Mouse (Mus musculus): ENCODE results near the gene Hist3h2a.
A peak's percentile ranks its signal among the peaks of the same experiment; 100 is the strongest.

Gene Hist3h2a

DNA sequence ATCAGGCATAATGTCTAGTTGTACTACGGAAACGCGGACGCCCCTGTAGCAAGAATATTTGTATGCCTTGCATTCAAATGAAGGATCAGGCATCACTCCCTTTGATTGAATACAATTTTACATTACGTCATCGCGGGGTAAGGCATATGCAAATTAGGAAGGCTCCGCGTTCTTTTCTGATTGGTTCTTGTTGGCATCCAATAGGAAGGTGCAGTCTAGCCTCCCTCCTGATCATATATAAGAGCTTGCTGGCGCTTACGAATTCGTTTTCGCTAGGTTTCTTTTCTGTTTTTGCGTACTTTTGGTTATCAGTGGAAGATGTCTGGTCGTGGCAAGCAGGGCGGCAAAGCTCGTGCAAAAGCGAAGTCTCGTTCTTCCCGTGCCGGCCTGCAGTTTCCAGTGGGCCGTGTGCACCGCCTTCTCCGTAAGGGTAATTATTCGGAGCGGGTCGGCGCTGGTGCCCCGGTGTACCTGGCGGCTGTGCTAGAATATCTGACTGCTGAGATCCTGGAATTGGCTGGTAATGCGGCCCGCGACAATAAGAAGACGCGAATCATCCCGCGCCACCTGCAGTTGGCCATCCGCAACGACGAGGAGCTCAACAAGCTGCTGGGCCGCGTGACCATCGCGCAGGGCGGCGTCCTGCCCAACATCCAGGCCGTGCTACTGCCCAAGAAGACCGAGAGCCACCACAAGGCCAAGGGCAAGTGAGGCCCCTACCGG is at the start of gene Hist3h2a, which contains the start of gene Trim17:
Gene Hist3h2a, plus strand, starts transcription at position 266 of the 723 bp plus-strand sequence.
Gene Trim17, plus strand, starts transcription at position 266 of the 723 bp plus-strand sequence.
- DNase-seq (ENCODE audit: low read depth, low spot score) = peak; percentile 94

DNA sequence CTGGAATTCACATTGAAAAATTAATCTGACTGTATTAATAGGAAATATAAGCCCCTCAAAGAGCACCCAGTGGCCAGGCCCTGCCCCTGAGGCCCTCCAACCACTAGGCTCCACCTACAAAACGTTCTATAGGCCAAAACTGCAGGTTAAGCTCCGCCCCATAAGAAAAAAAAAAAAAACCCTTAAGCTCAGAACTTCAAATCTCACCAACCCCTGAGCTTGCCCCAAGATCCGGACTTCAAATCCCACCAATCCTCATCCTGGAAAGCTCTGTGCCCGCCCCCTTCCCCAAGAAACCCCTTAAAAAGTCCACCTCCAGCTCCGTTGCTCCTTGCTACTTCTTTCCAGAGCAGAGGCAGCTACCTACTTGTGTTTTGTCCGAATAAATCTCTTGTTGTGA is 49.6 kb upstream of the Hist3h2a start:
- DNase-seq (ENCODE audit: low read depth, low spot score) = peak; percentile 21

DNA sequence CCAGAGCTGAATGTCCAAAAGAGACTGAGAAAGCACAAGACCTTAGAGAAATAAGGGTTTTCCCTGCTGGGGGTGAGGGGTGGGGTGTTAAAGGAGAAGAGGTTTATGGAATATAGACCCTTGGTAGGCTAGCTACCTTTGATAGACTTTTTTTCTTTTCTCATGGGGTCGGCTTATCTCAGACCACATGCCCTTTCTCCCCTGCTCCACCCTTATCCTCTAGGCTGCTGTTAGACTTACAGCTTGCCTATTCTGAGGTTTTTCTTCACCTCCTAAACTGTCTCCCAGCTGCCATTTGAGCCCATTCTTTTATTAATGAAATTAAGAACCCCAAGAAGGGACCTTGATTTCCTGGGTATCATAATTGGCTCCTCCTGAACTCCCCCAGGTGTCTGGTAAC is 40.7 kb upstream of the Hist3h2a start:
- DNase-seq (ENCODE audit: low read depth, low spot score) = no peak

DNA sequence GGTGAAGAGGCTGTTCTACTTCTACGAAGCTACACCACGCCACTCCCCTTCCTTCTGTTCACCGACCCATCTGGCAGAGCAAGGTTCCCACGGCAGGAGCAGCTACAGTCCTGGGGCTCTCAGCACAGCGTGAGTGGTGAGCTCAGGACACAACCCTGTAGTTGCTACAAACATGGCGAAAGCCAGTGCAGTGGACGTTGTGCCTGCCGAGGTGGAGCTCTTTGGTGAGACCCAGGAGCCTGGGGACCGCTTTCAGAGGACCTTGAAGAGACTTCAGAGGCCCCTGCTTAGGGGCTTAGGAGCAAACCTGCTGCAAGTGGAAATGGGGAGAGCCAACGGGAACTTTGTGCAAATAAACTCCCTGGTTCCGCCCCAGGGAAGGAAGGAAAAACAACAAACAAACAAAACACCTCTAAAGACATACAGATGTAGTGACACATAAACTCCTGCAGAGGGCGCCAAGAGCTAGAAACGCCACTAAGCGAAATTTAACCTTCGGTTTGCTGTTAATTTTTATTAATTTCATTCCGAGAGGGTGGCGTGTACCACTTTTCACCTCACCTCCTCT is 39.9 kb upstream of the Hist3h2a start:
- no peak for DNase-seq (ENCODE audit: low read depth, low spot score)

DNA sequence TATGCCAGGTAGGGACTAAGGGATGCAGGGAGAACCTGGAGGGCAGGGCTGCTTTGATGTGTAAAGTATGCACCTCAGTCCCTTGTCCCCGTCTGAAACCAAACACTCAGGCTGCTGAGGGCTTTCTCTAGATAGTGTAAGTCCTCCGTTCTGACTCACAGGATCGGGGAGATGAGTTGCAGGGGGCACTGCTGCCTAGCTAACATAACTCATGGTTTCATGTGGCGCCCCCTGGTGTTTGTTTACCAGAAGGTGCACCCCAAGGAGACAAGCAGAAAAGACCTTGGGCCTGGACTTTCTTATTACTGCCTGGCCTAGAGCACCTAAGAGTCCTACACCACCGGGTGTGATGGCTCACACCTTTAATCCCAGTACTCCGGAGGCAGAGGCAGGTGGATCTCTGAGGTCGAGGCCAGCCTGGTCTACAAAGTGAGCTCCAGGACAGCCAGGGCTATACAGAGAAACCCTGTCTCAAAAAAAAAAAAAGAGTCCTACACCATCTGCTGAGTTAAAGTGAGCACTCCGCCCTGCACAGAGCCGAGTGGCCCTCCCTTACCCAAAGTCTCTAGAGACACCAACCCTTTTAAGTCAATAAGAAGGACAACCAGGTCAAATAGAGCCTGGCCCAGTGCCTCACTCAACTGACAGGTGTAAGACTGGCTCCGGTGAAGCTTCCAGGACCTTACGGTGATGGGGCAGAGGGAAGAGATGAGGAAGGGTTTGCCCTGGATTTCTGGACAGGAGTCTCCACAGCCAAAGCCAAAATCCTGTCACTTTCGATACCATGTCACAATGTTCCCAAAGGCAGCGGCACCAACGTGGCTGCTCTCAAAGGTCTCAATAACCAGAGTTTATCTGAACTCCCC is 37.4 kb upstream of the Hist3h2a start:
- DNase-seq (ENCODE audit: low read depth, low spot score) = no peak

DNA sequence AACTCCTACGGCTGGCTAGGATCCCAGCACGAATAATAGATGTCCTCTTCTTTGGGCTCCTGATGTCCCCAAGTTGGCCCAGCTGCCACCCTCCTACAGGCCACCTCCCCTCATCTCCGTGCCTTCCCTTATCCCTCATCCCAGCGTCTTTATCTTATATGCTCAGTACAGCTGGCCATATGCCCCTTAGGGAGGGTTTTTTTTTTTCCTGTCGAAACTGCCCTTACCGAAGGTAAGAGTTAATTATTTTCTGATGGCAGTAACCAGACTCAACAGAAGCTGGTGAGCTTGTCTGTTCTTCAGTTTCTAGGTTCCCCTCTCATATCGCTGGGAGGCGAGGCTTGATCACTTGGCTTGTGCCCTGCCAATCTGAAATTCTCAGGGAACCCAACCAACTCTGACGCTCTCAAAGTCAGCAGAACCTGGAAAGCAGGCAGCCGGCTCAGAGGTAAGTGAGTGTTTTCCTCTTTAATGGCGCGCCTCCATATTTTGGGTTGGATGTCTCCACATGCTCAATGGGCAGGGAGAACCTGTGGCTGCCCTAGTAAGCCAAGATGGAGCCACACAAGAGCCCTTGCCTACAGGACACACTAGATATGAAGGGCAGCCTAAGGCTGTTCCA is 36.6 kb upstream of the Hist3h2a start, which contains the start of gene Btnl10:
Gene Btnl10, plus strand, starts transcription at position 164 of the 622 bp plus-strand sequence.
- no peak for DNase-seq (ENCODE audit: low read depth, low spot score)

DNA sequence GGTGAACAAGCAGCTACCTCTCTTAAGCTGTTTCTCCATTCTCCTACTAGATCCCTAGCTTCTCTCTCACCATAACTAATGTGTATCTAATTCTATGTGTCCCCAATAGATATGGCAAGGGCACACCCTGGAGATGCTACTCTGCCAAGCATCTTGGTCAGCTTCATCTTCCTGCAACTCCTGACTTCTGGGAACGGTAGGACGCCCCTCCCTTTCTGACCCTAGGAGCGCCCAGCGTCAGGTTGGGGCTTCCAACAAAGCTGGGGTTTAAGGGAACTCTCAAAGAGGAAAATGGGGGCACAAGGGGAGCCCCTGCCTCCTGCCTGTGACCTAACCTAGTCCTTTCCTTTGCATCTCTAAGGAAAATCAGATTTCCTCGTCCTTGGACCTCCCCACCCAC is 35.7 kb upstream of the Hist3h2a start:
- no peak for DNase-seq (ENCODE audit: low read depth, low spot score)

DNA sequence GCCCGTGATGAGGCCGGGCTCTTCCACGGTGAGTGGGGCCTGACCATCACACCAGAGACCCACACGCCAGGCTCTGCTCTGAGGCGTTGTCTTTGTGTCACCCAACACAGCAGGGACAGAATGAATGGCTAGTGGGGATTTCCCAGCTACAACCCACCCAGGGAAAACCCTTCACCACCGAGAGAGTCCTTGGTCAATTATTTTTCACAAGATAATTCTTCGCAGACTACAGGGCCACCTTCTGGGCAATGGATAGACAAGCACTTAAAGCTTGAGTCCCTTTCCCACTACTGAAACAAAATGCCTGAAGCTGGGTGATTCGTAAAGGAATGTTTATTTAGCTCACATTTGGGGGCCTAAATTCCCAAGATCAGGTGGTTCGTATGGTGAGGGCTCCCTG is 32.1 kb upstream of the Hist3h2a start:
- no peak for DNase-seq (ENCODE audit: low read depth, low spot score)

DNA sequence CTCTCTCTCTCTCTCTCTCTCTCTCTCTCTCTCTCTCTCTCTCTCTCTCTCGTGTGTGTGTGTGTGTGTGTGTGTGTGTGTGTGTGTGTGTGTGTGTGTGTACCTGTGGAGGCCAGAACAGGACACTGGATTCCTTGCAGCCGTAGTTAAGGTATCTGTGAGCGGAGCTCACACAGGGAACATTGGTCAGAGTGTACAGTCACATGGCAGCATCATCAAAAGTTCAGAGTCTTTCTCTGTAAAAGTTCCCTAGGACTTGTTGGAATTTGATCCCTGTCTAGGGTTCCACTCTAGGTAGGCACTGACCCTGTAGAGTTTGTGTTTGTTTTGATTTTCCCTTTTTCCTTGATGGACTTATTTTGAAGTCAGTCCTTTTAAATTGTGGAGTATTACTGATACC is 27.8 kb upstream of the Hist3h2a start:
- no peak for DNase-seq (ENCODE audit: low read depth, low spot score)

DNA sequence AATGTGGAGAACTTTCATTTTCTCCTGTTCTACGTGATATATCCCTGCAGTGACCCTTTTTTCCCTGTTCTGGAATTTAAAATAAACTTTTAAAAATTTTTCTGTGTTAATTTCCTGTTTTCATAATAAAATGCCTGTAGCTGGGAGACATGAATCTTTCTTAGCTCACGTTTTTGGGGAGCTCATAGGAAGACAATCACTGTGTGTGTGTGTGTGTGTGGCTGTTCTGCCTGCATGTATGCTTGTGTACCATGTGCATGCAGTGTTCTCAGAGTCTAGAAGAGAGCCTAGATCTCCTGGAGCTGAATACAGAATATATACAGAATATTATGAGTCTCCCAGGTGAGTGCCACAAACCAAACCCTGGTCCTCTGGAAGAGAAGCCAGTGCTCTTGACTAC is 27.4 kb upstream of the Hist3h2a start:
- DNase-seq (ENCODE audit: low read depth, low spot score) = no peak

DNA sequence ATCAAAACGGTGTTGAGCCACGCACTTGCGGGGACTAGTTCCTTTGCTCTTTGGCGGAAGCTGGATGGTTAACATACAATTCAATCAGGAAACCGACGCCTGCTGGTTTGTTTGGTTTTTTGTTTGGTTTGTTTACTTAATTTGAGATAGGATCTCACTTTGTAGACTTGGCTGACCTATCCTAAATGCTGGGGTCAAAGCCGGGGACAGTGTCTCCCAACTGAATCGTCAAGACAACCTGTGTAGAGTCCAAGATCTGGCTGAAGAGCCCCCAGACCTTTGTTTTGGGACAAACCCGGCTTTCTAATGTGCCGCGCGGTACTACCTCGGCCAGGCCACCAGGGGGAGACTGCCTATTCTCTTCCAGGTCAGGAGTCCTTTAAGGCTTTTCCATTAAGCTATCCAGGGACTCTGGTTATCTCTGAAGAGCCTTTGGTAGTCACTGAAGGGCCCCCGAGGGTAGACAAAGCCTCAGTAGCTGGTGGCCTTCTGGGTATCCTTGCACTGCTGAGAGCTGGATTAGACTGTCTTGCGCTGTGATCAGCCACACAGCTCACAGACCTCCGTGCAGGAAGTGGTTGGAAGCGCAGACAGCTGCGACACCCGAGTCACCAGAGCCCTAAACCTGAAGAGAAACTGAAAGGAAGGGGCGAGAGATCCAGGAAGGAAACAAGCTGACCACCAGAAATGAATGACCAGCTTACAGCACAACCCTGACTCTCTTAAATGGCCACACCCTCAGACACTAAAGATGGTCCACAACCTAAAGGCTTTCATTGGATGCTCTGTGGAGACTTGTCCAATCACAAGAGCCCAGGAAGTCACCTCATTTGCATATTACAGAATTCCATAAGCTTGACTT is 26.5 kb upstream of the Hist3h2a start:
- DNase-seq (ENCODE audit: low read depth, low spot score) = no peak

DNA sequence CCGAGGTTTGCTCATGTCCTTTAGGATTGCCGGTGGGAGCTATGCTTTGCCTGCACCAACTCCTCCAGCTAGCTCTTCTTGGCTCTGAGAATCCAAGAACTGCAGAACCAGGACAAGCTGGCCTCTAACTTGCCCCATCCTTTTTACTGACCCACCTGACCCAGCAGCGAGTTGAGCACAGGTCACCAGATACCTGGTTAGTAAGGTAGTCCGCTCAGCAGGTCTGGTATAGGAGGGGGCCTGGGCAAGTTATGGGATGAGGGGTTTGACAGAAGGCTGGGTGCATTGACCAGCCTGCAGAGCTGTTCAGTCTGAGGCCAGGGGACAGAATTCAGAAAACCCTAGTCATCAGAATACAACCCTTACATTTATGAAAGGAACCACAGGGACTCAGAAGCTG is 25.4 kb upstream of the Hist3h2a start:
- DNase-seq (ENCODE audit: low read depth, low spot score) = no peak

DNA sequence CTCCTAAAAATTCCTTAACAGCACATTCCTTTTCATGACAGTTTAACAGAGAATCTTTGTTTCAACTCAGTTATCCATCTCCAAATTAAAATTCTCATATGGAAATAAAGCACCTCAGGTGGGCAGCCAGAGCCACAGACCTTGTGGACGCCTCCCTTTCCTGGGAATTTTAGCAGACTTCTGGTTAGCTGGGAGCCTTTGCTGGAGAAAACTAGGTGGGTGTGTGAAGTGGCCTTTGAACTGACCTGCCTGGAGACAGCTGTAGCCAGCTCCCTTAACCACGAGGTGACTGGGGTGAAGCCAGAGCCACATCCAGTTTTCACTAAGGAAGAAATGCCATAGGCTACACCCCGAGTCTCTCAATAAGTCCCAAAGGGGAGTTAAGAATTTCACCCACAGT is 24.8 kb upstream of the Hist3h2a start:
- DNase-seq (ENCODE audit: low read depth, low spot score) = no peak

DNA sequence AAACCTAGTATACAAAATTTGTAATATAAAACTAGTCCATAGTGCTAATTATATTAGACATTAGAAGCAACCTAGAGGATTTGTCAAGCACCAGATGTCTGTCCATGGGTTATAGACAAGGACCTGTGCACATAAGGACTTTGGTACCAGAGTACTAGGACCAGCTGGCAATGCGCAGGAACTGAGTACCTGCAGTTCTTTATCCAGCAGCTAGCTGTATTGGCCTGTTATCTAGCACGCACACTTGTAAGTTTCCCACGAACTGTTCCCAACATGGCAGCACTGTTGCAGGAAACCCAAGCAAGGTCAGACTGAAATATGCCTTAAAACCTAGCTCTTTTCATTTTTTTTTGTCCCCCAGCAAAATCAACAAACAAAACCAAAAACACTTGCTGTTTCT is 24.2 kb upstream of the Hist3h2a start:
- no peak for DNase-seq (ENCODE audit: low read depth, low spot score)

DNA sequence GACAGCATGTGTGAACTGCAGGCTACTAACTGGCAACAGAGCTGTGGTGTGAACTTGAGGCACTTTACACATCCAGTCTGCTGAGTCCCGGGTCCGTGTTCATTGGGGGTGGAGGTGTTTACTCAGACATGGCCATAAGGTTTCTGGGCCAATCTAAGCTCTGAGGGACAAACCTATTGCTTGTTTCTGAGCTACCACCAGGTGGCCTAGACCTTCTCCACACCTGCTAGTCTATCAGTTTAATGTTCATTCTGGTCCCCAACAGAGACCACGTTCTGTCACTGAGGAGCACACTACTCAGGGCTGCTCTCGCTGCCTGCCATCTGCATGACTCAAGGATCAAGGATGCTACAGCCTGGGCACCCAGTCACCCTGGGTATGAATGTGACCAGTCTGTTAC is 22.9 kb upstream of the Hist3h2a start:
- DNase-seq (ENCODE audit: low read depth, low spot score) = no peak

DNA sequence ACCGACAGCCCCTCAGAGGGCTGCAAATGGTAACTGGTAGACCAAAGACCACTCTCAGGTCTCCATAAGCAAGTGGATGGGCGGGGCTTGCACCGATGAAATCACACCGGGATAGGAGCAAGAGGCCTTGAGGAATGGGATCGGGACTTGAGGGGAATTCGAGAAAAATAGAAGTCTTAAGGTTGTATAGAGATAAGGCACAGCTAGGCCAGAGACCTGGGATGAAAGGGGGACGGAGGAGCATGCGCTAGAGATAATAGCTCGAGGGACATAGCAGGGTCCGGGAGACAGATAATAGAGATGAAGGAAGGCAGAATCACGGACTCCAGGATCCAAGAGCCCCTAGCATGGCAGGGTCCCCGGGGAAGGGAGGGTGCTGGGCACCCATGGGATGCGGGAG is 16.6 kb upstream of the Hist3h2a start:
- DNase-seq (ENCODE audit: low read depth, low spot score) = no peak

DNA sequence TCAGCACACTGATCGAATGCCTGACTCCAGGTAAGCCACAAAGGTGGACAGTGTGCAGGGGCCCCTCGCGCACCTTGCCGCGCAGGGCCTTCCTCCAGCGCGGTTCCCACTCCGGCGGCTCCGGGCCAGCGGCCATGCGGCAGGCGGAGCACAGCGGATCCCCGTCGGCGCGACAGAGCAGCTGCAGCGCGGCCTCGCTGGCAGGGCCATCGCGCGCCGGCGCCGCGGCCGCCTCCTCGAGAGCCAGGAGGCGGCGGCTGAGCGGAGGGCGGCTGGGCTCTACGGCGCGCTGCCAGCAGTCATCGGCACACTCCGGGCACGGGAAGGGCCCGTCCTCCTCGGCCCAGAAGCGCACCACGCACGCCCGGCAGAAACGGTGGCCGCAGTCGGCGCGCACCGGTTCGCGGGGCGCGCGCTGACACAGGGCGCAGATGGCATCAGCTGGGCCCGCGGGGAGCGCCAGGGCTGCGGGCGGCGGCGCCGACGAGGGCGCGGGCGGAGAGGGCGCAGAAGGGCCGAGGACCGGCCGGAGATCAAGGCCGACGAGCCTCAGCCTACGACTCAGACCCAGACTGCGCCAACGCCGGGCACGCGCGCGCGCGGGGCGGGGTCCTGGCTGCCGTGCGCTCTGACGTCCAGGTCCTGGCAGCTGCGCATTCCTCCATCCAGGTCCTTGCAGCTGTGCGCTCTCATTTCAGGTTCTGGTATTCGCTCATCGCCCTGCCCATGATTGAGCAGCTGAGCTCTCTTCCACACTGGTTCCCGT is 16.0 kb upstream of the Hist3h2a start, which contains the start of gene Rnf187:
Gene Rnf187, minus strand, starts transcription at position 595 of the 766 bp plus-strand sequence.
- peak; percentile 91 for DNase-seq (ENCODE audit: low read depth, low spot score)

DNA sequence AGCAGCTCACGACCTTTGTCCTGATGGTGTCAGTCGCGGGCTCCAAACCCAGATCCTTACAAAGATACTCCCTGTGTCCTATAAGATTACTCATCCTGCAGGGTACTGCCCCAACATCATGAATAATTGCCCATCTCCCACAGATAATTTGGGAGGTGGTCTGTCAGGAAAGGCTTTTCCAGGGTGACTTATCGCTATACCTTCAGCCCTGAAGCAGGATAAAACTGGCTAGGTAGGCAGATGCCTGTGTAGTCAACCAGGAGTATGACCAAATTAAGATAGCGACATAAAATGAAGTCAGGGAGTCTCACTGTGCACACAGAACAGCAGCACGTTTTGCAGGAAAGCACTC is 15.4 kb upstream of the Hist3h2a start:
- no peak for DNase-seq (ENCODE audit: low read depth, low spot score)

DNA sequence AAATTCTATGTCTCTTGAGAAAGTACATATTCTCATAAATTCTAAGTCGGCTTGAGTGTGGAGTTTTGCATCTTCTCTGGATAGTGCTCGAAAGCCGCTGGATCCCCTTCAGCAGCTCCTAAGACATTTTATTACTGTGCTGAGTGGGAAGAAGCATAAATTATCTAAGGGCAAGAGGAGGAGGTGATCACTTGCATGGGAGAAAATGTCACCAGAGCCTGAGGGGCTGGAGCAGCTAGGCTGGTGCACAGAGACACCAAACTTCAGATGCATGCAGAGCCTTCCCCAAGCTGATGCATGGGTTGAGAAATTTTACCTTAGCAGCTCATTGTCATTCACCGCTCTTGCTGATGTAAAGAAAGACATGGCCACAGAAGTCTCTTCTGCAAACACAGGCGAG is 10.3 kb upstream of the Hist3h2a start:
- no peak for DNase-seq (ENCODE audit: low read depth, low spot score)

DNA sequence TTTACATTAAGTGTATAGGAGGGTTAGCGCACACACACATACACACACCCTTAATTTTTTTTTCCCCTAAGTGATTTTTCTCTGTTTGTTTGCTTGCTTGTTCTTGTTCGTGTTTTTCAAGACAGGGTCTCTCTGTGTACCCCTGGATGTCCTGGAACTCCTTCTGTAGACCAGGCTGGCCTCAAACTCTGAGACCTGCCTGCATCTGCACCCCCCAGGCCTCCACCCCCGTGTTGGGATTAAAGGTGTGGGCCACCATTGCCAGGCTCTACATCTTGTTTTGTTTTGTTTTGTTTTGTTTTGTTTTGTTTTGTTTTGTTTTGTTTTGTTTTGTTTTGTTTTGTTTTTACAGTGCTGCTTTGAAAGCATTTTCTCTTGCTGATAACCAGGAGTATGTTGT is 7.2 kb upstream of the Hist3h2a start:
- DNase-seq (ENCODE audit: low read depth, low spot score) = no peak

All from forelimb bud, embryonic 11.5 days (tissue).